Mouse (Mus musculus) liver, postnatal 0 days (tissue): ENCODE results near the gene Inpp5d. TPM values are rescaled to one million over a fixed set of nuclear protein-coding genes. Genes with fewer than 3 reads are reported as not detected.

ENCODE experiments used
- ATAC-seq: fragments of 200-750 bp; cut with Nextera tagmentation; 2 replicates; pipeline ENCODE4 v1.8.0; 2017; ENCODE audit warnings: mild to moderate bottlenecking, moderate library complexity
- DNase-seq: peaks from one replicate; pipeline ENCODE4 v3.0.0-alpha.2; 2016
- H3K27ac ChIP-seq: fragments of 300-500 bp; sonication (generic); 2 replicates; pipeline ENCODE4 v1.5.1; 2014; ENCODE audit warnings: antibody characterized with exemption, moderate library complexity, mild to moderate bottlenecking, low read depth
- H3K27me3 ChIP-seq: fragments of 300-500 bp; sonication (generic); 2 replicates; pipeline ENCODE4 v1.6.1; 2014; ENCODE audit warnings: low read length, control low read depth, mixed read lengths; ENCODE audit not compliant: insufficient read depth
- H3K36me3 ChIP-seq: fragments of 300-500 bp; sonication (generic); replicated peaks from 2 replicates; pipeline ENCODE4 v1.6.1; 2014; ENCODE audit warnings: mild to moderate bottlenecking, control low read depth, low read length, moderate library complexity, mixed read lengths; ENCODE audit not compliant: insufficient read depth
- H3K4me1 ChIP-seq: fragments of 300-500 bp; sonication (generic); 2 replicates; pipeline ENCODE4 v1.6.1; 2014; ENCODE audit warnings: antibody characterized with exemption, mild to moderate bottlenecking, control low read depth; ENCODE audit not compliant: insufficient read depth
- H3K4me2 ChIP-seq: fragments of 300-500 bp; sonication (generic); 2 replicates; pipeline ENCODE4 v1.6.1; 2014; ENCODE audit warnings: low read depth, mild to moderate bottlenecking, low read length, moderate library complexity, mixed read lengths
- H3K4me3 ChIP-seq: fragments of 300-500 bp; sonication (generic); 2 replicates; pipeline ENCODE4 v1.5.1; 2014; ENCODE audit warnings: low read depth, low read length
- H3K9ac ChIP-seq: fragments of 300-500 bp; sonication (generic); replicated peaks from 2 replicates; pipeline ENCODE4 v1.6.1; 2014; ENCODE audit warnings: mild to moderate bottlenecking, moderate library complexity
- H3K9me3 ChIP-seq: fragments of 300-500 bp; sonication (generic); 2 replicates; pipeline ENCODE4 v1.6.1; 2016; ENCODE audit warnings: mild to moderate bottlenecking, control low read depth, low read length, mixed read lengths
- CTCF ChIP-seq: sonication (generic); IDR thresholded peaks from 2 replicates; pipeline ENCODE4 v1.5.1; 2016; ENCODE audit warnings: antibody characterized with exemption, low read depth
- EP300 ChIP-seq: IDR thresholded peaks from 2 replicates; pipeline ENCODE4 v1.6.1; 2016; ENCODE audit warnings: antibody characterized with exemption, low read depth, mild to moderate bottlenecking
- WGBS: fragments of 180-500 bp; shearing (Covaris S2); extraction: QIAGEN DNeasy Blood & Tissue Kit; methylation state at CpG from one replicate; pipeline ENCODE4 v1.1.7; 2014; ENCODE audit not compliant: insufficient replicate concordance; 5-methylcytosine and 5-hydroxymethylcytosine counted together
- polyA plus RNA-seq: library from polyadenylated mRNA; unstranded; fragments of >200 nt; fragmentation: Nextera tagmentation; extraction: Ambion mirVana; gene quantifications from 2 replicates; pipeline ENCODE4 v1.2.1, GENCODE M21; 2015

The Inpp5d gene
- polyA plus RNA-seq, 1 experiment from 2014 or later, result 13.3 TPM

DNA sequence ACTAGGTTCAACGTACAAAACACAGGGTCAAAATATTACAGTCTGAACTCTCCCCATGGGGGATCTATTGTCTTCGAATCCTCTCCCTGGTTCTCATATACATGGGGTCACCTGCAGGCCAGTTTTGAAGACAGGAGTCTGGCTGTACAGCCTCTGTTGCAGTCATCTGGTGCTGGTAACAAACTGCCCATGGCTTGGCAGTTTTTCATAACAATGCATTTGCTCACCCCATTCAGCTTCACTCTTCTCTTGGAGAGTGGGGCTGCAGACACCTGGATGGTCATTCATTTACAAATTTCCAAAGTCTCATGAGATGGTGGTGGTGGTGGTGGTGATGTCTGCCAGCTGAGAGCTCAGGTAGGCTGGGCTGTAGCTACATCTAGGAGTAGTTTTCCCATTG lies 109.0 kb downstream of the Inpp5d start:
- ATAC-seq (no peak), DNase-seq (no peak)
- H3K27me3 ChIP-seq, result no peaks in the 10 kb centered on the region
- H3K4me3 ChIP-seq, result no peak overlapping the region
- H3K4me1 ChIP-seq, result no peaks in the 10 kb centered on the region
- H3K27ac ChIP-seq, result no peak overlapping the region
- H3K9ac ChIP-seq, result no peak overlapping the region
- no peak for TF ChIP-seq CTCF
- no peak for TF ChIP-seq EP300
- no peaks in the 10 kb centered on the region for H3K36me3 ChIP-seq
- WGBS, result 74% methylated on average over 2 of the region's 2 CpGs
- H3K9me3 ChIP-seq, result no peaks in the 10 kb centered on the region
- no peak overlapping the region for H3K4me2 ChIP-seq

GRCm38 (mm10) chr1:87729850-87730249 lies 109.7 kb downstream of the Inpp5d start:
- WGBS, result 73% methylated on average over 6 of the region's 6 CpGs
- no peaks in the 10 kb centered on the region for H3K4me1 ChIP-seq
- no peaks in the 10 kb centered on the region for H3K36me3 ChIP-seq
- H3K27ac ChIP-seq, result no peak overlapping the region
- H3K9me3 ChIP-seq, result no peaks in the 10 kb centered on the region
- H3K4me3 ChIP-seq, result no peak overlapping the region
- H3K4me2 ChIP-seq, result no peak overlapping the region
- no peak for TF ChIP-seq CTCF
- no peak for TF ChIP-seq EP300
- no peak overlapping the region for H3K9ac ChIP-seq
- DNase-seq (no peak), ATAC-seq (no peak)
- no peaks in the 10 kb centered on the region for H3K27me3 ChIP-seq

DNA sequence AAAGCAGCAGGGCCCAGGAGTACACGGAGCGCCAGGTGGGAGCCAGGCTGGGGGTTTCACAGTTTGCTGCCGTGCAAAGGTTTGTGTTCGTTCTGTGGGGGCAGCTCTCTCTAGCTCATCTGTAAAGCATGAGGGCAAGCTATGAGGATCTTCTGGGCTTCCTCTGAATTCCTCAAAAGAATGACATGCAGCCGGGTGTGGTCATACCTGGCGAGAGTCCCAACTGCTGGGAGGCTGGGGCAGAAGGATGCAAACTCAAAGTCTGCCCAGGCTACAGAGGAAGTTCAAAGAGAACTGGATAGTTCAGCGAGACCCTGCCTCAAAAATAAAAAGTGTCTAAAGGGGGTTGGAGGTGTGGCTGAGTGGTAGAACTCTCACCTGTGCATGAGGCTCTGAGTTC lies 110.2 kb downstream of the Inpp5d start:
- 62% methylated on average over 7 of the region's 7 CpGs for WGBS
- Histone ChIP-seq H3K36me3 (no peaks in the 10 kb centered on the region), H3K4me2 (no peak overlapping the region), H3K4me3 (no peak overlapping the region), H3K27me3 (no peaks in the 10 kb centered on the region), H3K9ac (no peak overlapping the region), H3K9me3 (no peaks in the 10 kb centered on the region), H3K27ac (no peak overlapping the region), H3K4me1 (no peaks in the 10 kb centered on the region)
- no peak for TF ChIP-seq CTCF
- TF ChIP-seq EP300, result no peak
- ATAC-seq (no peak), DNase-seq (no peak)

GRCm38 (mm10) chr1:87733212-87733611 lies 113.1 kb downstream of the Inpp5d start:
- Histone ChIP-seq H3K36me3 (no peaks in the 10 kb centered on the region), H3K4me1 (no peaks in the 10 kb centered on the region), H3K27ac (no peak overlapping the region), H3K4me2 (no peak overlapping the region), H3K9me3 (no peaks in the 10 kb centered on the region), H3K27me3 (no peaks in the 10 kb centered on the region), H3K4me3 (no peak overlapping the region), H3K9ac (no peak overlapping the region)
- no peak for ATAC-seq
- DNase-seq, result no peak
- no peak for TF ChIP-seq CTCF
- no peak for TF ChIP-seq EP300
- WGBS, result 79% methylated on average over 5 of the region's 5 CpGs

GRCm38 (mm10) chr1:87734153-87734552 lies 114.0 kb downstream of the Inpp5d start:
- TF ChIP-seq CTCF, result no peak
- TF ChIP-seq EP300, result no peak
- Histone ChIP-seq H3K27me3 (no peaks in the 10 kb centered on the region), H3K36me3 (no peaks in the 10 kb centered on the region), H3K4me3 (no peak overlapping the region), H3K27ac (no peak overlapping the region), H3K4me1 (no peaks in the 10 kb centered on the region), H3K4me2 (no peak overlapping the region), H3K9me3 (no peaks in the 10 kb centered on the region), H3K9ac (no peak overlapping the region)
- no peak for ATAC-seq
- WGBS, result 69% methylated on average over 3 of the region's 3 CpGs
- no peak for DNase-seq

- 52% methylated on average over 6 of the region's 6 CpGs for WGBS
- DNase-seq (no peak), ATAC-seq (no peak)
These were observed 120.6 kb downstream of the Inpp5d start for GRCm38 (mm10) chr1:87740584-87741290.

More at GRCm38 (mm10) chr1:87740584-87741290, 120.6 kb downstream of the Inpp5d start:
- H3K27ac ChIP-seq, result no peak overlapping the region
- no peak overlapping the region for H3K9ac ChIP-seq
- H3K36me3 ChIP-seq, result no peaks in the 10 kb centered on the region
- no peak overlapping the region for H3K4me2 ChIP-seq
- TF ChIP-seq CTCF (no peak), EP300 (no peak)
- H3K9me3 ChIP-seq, result no peaks in the 10 kb centered on the region
- H3K27me3 ChIP-seq, result no peaks in the 10 kb centered on the region
- H3K4me3 ChIP-seq, result no peak overlapping the region
- H3K4me1 ChIP-seq, result no peaks in the 10 kb centered on the region
